Mouse (Mus musculus) ES-CJ7 (cell line): ENCODE data around the gene Naaladl1.

ENCODE experiments used
- DNase-seq: peaks from one replicate; pipeline ENCODE4 v3.0.0; 2011; ENCODE audit warnings: low read depth, low spot score

The Naaladl1 gene

DNA sequence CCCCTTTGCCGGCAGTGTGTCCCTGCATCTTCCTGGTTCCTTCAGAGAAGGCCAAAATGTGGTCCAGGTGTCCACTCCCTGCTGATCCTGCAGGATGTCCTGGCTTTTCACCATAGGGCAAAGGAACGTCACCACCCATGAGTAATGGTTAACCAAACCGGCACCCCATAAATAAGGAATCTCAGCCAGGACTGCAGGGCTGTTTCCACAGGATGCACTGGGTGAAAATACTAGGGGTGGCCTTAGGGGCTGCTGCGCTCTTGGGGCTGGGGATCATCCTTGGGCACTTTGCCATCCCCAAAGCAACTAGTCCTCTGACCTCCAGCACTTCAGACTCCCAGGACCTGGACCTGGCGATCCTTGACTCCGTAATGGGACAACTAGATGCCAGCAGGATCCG lies at the start of gene Naaladl1:
Gene Naaladl1, plus strand, starts transcription at position 197 of the 400 bp plus-strand sequence.
- no peak for DNase-seq

- no peak for DNase-seq
Measured at GRCm38 (mm10) chr19:6056696-6057095, 48.9 kb upstream of the Naaladl1 start.

DNA sequence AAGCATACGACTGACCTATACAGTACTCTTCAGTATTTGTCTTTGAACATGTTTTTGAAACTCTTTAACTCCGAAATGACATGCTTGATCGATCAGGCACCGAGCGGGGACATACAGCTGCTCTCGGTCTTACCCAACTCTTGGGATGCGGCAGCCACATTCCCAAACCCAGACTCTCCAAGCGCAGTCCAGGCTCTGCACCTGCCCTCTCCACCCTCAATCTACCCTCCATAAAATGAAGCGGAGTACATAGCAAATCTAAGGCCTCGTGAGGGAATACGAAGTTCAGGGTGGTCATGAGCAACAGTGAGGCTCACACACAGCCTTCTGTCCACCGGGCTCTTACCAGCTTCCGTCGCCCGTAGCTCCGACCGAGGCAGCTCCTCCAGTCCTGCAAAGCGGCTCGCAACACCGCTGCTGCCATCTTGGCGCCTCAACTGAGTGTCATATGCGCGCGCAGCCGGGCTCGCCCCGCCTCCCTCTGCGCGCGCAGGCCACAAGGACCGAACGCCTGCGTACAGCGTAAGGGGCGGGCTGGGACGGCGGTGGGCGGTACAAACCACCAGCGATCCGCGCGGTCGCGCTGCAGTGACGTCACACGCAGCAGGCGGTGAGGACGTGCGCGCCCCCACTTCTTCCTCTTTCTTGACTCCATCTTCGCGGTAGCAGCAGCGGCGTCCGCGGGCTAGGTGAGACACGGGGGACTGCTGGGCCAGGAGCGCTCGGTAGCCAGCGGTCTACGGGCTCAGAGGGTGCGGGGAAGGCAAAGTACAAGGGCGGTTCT lies 48.1 kb upstream of the Naaladl1 start, which contains the start of the genes Mrpl49 and Fau:
Gene Mrpl49, minus strand, starts transcription at position 473 of the 784 bp plus-strand sequence.
Gene Fau, plus strand, starts transcription at position 532 of the 784 bp plus-strand sequence.
- peak; percentile 98 for DNase-seq

DNA sequence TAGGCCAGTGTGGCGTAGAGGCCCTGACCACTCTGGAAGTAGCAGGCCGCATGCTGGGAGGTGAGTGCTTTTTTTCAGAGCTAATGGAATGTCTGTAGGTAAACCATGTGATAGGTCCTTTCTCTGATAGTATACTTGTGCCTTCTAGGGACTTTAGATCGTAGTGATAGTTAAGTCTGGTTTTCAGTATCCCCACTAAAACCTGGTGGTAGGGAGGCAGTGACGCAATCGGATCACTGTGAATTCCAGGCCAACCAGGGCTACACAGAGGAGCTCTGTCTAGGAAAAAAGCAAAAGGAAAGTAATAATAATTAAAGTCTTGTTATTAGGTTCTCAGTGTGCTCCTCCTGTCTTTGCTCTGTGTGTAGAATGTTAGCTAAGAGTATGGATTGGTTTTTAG lies 47.1 kb upstream of the Naaladl1 start:
- no peak for DNase-seq

GRCm38 (mm10) chr19:6058966-6059365 lies 46.6 kb upstream of the Naaladl1 start:
- no peak for DNase-seq

DNA sequence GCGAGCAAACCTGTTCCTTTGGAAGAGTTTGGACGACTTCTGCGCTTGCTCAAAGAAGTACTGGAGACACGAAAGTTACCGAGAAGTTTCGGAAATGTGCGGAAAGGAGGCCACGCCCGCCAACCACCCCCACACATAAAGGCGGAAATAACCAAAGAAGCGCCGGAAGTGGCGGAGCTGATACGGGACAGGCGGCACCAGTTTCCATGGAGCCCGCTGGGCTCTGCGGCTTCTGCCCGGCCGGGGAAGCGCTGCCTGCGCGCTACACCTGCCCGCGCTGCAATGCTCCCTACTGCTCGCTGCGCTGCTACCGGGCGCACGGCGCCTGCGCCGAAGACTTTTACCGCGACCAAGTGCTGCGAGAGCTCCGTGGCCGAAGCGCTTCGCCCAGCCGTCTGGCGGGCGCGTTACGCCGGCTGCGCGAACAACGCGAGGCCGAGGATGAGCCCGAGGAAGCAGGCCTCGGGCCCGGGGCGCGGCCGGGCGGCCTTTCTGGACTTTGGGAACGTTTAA lies 44.5 kb upstream of the Naaladl1 start, which contains the start of gene Znhit2:
Gene Znhit2, plus strand, starts transcription at position 172 of the 513 bp plus-strand sequence.
- DNase-seq: peak; percentile 91

GRCm38 (mm10) chr19:6061641-6062302 lies 43.8 kb upstream of the Naaladl1 start:
- DNase-seq: no peak

DNA sequence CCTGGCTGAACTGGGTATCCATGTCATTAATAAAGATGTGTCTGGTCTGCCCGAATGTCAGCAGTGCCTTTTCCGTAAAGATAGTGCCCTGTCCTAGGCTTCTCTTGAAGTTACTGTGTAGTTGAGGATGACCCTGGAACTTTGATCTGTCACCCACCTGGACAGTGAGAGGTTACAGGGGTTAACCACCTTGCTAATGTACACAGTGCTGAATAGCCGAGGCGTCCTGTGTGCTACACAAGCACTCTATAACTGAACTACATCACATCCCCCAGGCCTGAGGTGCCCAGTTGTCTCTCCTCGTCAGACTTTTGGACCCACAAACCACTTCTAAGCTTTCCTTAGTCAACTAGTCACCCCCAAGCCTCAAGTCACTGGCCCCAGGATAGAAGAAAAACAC lies 43.2 kb upstream of the Naaladl1 start:
- no peak for DNase-seq

DNA sequence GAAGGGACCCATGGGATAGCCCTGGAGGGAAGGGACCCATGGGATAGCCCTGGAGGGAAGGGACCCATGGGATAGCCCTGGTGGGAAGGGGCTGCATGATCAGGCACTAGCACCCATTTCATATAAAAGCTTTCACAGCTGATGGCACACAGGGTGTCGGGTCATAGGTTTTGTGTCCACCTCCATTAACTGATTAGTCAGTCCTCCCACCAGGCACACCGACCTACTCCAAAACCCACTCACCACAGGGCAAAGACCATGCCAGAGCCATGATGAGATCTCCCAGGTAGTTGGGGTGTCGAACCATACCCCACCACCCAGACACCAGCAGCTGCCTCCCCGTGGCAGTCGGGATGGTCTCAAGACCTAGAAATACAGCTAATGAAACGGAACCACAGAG lies 42.5 kb upstream of the Naaladl1 start:
- DNase-seq: no peak

GRCm38 (mm10) chr19:6066571-6066970 lies 39.0 kb upstream of the Naaladl1 start:
- DNase-seq: no peak

DNA sequence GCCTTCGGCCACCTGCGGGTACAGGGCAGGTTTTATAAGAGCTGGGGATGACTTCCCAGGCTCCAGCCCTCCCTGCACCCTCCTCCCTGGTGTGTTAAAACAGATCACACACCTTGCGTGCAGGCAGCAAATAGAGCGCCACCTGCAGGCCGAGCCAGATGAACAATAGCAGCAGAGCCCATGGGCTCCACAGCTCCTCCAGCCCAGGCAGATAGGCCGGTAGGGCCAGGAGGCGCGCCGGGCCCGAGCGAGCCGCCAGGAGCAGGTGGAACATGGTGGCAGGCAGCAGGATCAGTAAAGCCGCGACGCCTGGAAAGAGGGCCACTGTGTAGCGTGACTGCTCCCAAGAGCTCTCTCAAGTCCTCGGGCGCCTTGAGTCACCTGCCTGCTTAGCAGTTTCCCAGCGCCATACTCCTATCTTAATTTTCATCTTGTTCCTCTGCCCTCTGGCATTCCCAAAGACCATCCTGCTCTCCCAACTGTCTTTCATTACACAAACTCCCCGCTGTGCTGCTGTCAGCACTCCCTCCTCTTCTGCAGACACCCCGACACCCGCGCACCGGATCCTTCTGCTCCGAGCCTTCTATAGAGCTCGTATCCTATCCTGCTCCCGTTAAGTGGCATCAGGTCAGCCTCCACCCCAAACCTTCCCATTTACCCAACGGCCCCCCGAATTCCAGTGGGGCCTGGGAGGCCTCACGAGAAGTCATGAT lies 38.4 kb upstream of the Naaladl1 start:
- DNase-seq: peak; percentile 91

DNA sequence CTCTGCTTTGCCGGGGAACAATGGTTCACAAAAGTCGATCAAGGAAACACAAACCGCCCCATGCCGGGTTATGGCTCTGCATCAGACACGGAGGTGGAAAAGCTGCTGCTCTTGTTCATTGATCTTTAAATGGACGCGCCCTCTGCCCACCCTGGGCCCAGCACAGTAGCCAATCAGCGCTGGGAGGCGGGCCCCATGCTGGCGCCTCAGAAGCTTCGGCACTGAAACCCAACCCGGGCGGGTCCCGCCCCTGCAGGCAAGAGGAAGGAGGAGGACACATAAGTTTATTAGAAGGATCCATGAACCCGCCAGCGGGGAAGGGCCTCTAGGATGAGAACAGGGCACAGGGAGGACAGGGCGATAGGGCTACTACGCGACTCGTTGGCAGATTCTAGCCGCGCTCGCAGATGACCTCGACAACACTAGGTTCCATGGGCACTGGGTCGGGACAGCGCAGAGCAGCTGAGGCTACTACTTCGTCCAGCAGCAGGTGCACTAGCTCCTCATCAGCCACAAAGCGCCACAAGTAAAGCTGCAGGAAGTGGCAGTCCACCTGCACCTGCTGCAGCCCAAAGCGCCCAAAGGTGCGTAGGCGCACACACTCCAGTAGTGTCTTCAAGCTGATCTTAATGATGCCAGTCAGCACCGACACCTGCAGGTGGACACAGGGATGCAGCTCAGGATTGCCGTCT lies 37.7 kb upstream of the Naaladl1 start, which contains the start of gene Tm7sf2:
Gene Tm7sf2, minus strand, starts transcription at position 650 of the 692 bp plus-strand sequence.
- DNase-seq: peak; percentile 89

DNA sequence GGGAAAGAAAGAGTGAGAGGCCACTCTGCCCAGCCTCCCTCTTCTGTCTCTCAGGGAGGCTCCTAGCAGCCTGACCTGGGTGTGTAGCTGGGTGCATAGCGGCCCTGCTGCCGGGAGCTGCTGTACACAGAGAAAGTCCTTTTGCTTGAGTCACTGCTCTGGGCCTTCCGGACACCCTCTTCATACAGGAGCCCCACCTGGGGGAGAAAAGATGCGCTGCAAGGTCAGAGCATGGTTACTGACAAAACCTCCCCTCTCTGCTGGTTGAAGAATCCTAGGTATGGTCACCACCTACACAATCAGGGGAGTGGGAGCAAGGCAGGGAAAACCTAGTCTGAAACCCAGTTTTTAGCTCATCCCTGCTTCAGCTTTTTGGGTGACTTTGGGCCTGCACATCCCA lies 36.6 kb upstream of the Naaladl1 start:
- DNase-seq: peak; percentile 42

DNA sequence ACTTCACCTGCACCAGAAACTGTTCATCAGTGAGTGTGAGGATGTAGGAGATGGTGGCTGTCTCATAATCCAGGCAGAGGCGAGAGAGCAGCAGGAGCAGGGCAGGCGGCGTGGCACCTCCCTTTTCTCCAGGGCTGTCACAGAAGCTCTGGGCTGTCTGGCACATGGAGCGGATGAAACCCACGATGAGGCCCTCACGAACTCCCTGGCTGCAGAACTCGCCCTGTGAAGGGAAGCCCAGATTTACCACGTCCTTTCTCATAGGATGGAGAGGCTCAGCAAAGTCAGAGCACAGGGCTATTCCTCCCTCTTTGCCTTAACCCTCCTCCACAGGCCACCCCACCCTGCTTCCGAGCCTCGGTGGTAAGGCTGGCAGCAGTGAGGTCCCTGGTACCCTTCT lies 35.7 kb upstream of the Naaladl1 start:
- no peak for DNase-seq

- DNase-seq: peak; percentile 59
Measured at GRCm38 (mm10) chr19:6070571-6071250, 34.9 kb upstream of the Naaladl1 start.

GRCm38 (mm10) chr19:6071261-6071660 lies 34.3 kb upstream of the Naaladl1 start:
- DNase-seq: no peak

DNA sequence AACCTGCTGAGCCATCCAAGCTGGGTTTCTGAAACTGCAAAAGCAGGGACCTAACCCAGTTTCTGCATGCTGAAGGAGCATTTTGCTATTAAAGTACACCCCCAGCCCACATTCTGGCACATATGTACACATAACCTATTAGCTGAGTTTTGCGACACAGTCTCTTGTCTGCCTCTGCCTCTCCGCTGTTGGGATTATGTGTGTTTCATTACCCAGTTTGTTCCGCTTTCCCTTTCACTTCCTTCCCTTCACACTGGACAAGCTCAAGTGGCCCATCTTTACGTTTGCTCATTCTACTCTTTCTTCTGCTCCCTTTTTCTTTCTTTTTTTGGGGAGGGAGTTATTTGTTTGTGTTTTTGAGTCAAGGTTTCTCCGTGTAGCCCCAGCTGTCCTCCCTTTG lies 31.7 kb upstream of the Naaladl1 start:
- DNase-seq: no peak

- DNase-seq: peak; percentile 96
Measured at GRCm38 (mm10) chr19:6076564-6077393, 28.8 kb upstream of the Naaladl1 start, which contains the start of gene Vps51. TSS of gene Vps51 (minus strand) at chr19:6077231.

GRCm38 (mm10) chr19:6079983-6080480 lies 25.6 kb upstream of the Naaladl1 start, which contains the start of gene Tmem262:
TSS of gene Tmem262 (plus strand) at chr19:6080033.
- no peak for DNase-seq
